Mouse (Mus musculus): ENCODE results near the gene Ubap1l. TPM values are rescaled to one million over a fixed set of nuclear protein-coding genes. Genes with fewer than 3 reads are reported as not detected.

The Ubap1l gene
- polyA plus RNA-seq, 1 experiment: 0.25 TPM

DNA sequence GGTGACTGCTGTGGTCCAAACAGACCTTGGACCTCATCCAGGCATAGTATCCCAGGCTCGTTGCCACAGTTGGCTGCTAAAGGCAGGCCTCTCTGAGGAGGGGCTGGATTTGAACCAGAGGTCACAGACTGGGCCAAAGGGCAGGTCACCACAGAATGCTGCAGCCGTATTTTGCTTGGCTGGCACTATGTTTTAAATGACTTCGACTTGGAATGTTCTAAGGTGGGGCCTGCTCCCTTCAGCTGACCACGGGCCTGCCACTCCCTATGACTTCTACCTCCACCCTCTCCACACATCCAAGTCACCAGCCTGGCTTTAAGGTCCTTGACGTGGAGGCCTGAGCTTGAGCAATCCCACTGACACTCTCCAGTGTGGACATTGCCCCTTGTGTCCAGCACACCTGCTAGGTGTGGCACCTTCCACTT lies 48.0 kb downstream of the Ubap1l start:
- Histone ChIP-seq H3K36me3 (ENCODE audit: control insufficient read depth, insufficient read depth, low read length) (no peaks in the 10 kb centered on the region), H3K4me3 (ENCODE audit: insufficient read depth, low read depth, low read length) (no peak overlapping the region), H3K4me1 (ENCODE audit: control insufficient read depth, insufficient read depth, low read length) (peaks cover 22% of the 10 kb centered on the region), H3K27me3 (replicated peaks; ENCODE audit: control insufficient read depth, insufficient read depth, low read length) (no peaks in the 10 kb centered on the region), H3K27ac (ENCODE audit: insufficient read depth, low read depth, low read length) (no peak overlapping the region)
- TF ChIP-seq CTCF (conservative IDR thresholded peaks at IDR 0.05; ENCODE audit: insufficient read depth, insufficient read length, low read depth, low read length): no peak
- no peak for TF ChIP-seq POLR2A (IDR thresholded peaks at IDR 0.05; ENCODE audit: low read depth, low read length)
- WGBS: 29% methylated on average over 5 of the region's 5 CpGs
- DNase-seq: peak; percentile 94

DNA sequence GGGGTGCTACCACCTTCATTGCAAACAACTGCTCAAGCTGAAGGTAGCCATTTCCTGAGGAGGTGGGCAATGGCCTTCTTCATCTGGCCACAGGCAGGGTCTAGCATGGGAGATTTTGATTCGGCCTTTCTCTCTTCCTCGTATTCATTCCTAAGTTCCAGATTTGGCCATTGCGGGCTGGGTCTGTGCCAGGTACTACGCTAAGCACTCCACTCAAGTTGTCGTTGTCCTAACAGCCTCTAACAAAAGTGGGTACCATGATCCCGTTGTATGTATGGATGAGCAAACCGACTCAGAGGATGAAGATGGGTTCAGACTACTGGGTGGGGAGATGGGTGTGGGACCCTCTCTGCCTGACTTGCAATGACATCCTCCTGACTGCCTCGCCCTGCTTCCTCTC lies 49.5 kb downstream of the Ubap1l start:
- TF ChIP-seq CTCF (conservative IDR thresholded peaks at IDR 0.05; ENCODE audit: insufficient read depth, insufficient read length, low read depth, low read length): no peak
- no peak for TF ChIP-seq POLR2A (IDR thresholded peaks at IDR 0.05; ENCODE audit: low read depth, low read length)
- Histone ChIP-seq H3K4me3 (ENCODE audit: insufficient read depth, low read depth, low read length) (no peak overlapping the region), H3K27ac (ENCODE audit: insufficient read depth, low read depth, low read length) (no peak overlapping the region), H3K4me1 (ENCODE audit: control insufficient read depth, insufficient read depth, low read length) (peaks cover 17% of the 10 kb centered on the region), H3K36me3 (ENCODE audit: control insufficient read depth, insufficient read depth, low read length) (no peaks in the 10 kb centered on the region), H3K27me3 (replicated peaks; ENCODE audit: control insufficient read depth, insufficient read depth, low read length) (no peaks in the 10 kb centered on the region)
- DNase-seq: no peak
- 94% methylated on average over 8 of the region's 8 CpGs for WGBS

DNA sequence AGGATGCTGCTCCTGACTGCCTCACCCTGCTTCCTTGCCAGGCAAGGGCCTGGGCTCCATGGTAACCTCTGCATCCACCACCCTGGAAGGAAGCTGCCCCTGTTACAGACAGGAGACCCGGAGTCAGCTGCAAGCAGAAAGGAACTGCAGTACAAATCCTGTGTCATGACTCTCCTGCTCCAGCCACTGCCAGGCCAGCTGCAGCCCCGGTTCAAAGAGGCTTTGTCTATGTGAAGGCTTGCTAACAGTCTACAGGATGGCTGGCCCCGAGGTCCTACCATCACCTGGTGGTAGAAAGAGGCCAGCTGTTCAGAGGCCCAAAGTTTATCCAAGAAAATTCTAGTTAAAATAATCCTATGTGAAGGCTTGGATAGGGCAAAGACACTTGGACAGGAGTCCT lies 50.5 kb downstream of the Ubap1l start:
- TF ChIP-seq POLR2A (IDR thresholded peaks at IDR 0.05; ENCODE audit: low read depth, low read length): no peak
- no peak for TF ChIP-seq CTCF (conservative IDR thresholded peaks at IDR 0.05; ENCODE audit: insufficient read depth, insufficient read length, low read depth, low read length)
- H3K36me3 ChIP-seq (ENCODE audit: control insufficient read depth, insufficient read depth, low read length): no peaks in the 10 kb centered on the region
- H3K27ac ChIP-seq (ENCODE audit: insufficient read depth, low read depth, low read length): no peak overlapping the region
- H3K4me3 ChIP-seq (ENCODE audit: insufficient read depth, low read depth, low read length): no peak overlapping the region
- WGBS: 71% methylated on average over 3 of the region's 3 CpGs
- peaks cover 17% of the 10 kb centered on the region for H3K4me1 ChIP-seq (ENCODE audit: control insufficient read depth, insufficient read depth, low read length)
- DNase-seq: no peak
- no peaks in the 10 kb centered on the region for H3K27me3 ChIP-seq (replicated peaks; ENCODE audit: control insufficient read depth, insufficient read depth, low read length)

DNA sequence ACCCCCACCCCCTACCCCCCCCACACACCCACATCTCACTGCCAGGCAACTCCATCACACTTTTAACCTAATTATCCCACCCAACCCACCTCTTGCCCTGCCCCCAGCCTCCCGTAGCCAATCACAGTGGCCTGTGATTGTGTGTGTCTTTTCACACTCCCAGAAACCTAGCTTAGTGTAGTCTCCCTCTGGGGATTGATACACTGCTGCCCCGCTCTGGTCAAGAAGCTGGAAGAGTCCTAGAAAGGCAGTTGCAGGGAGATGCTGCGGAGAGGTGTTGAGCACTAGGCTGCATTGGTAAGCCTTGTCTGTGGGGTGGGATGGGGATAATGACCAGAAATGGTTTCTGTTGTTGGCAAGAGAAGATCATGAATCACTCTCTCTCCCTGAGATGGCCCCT lies 56.9 kb downstream of the Ubap1l start:
- Histone ChIP-seq H3K4me1 (ENCODE audit: control insufficient read depth, insufficient read depth, low read length) (0 out of 2 replicates have a peak, but pooled peaks cover 3% of the 10 kb centered on the region), H3K27ac (ENCODE audit: insufficient read depth, low read depth, low read length) (no peak overlapping the region), H3K36me3 (ENCODE audit: control insufficient read depth, insufficient read depth, low read length) (no peaks in the 10 kb centered on the region), H3K4me3 (ENCODE audit: insufficient read depth, low read depth, low read length) (no peak overlapping the region), H3K27me3 (replicated peaks; ENCODE audit: control insufficient read depth, insufficient read depth, low read length) (no peaks in the 10 kb centered on the region)
- TF ChIP-seq CTCF (conservative IDR thresholded peaks at IDR 0.05; ENCODE audit: insufficient read depth, insufficient read length, low read depth, low read length) (0 out of 2 replicates have a peak, but pooled peaks have one; percentile 16), POLR2A (IDR thresholded peaks at IDR 0.05; ENCODE audit: low read depth, low read length) (no peak)
- 53% methylated on average over 3 of the region's 3 CpGs for WGBS
- DNase-seq: no peak

DNA sequence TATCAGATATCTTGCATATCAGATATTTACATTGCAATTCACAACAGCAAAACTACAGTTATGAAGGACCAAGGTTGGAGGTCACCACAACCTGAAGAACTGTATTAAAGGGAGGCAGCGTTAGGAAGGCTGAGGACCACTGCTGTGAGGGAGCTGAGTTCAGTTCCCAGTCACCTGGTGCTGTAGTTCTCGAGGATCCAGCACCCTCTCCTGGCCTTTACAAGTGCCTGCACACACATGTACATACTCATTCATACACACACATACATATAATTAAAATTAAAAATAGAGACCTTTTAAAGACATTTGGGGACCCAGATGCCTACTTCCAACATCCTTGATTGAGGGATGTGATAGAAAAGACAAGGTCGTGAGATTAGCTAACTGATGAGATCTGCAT lies 58.8 kb downstream of the Ubap1l start:
- Histone ChIP-seq H3K4me3 (ENCODE audit: insufficient read depth, low read depth, low read length) (no peak overlapping the region), H3K4me1 (ENCODE audit: control insufficient read depth, insufficient read depth, low read length) (peaks cover 10% of the 10 kb centered on the region; the same call in 1 of the 2 replicates), H3K36me3 (ENCODE audit: control insufficient read depth, insufficient read depth, low read length) (no peaks in the 10 kb centered on the region), H3K27ac (ENCODE audit: insufficient read depth, low read depth, low read length) (no peak overlapping the region), H3K27me3 (replicated peaks; ENCODE audit: control insufficient read depth, insufficient read depth, low read length) (no peaks in the 10 kb centered on the region)
- WGBS: 64% methylated on average over 3 of the region's 3 CpGs
- TF ChIP-seq POLR2A (IDR thresholded peaks at IDR 0.05; ENCODE audit: low read depth, low read length) (no peak), CTCF (conservative IDR thresholded peaks at IDR 0.05; ENCODE audit: insufficient read depth, insufficient read length, low read depth, low read length) (peak; percentile 47; the same call in 1 of the 2 replicates)
- no peak for DNase-seq

DNA sequence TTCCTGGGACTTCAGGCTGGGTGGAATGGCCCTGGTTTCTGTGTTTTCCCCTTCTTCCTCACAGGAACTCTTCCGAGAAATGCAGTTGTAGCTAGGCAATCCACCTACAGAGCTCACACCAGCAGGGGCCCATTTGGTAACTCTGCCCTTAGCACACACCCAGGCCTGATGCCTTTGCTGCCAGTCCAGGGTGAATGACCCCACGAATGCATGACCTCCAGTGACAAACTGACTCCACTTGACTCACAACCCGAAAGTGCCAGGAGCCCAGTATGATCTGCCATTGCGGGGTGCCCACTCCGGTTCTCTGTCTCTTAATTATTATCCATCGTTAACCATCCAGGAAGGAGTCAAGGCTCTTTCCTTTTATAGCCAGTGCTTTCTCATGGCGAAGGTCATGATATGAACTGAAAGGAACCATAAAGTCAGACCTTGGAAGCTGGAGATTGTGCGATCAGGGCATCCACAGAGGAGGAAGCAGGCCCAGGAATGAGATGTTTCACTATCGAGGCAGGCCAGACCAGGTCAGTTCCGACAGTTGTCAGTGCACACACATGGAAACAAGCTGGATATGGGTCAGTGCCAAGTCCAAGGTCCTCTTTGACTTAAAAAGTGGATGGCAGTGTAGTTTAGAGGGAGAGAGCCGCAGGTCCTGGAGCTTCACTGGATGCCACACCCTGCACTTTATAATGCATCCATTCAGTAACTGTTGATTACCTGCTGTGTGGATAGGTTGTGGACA lies 62.1 kb downstream of the Ubap1l start, which contains the start of gene Slc51b:
Gene Slc51b, minus strand, starts transcription at position 196 of the 742 bp plus-strand sequence.
- DNase-seq: peak; percentile 90
- peak within 1 kb of the TSS; percentile 77 for H3K27ac ChIP-seq (ENCODE audit: insufficient read depth, low read depth, low read length)

DNA sequence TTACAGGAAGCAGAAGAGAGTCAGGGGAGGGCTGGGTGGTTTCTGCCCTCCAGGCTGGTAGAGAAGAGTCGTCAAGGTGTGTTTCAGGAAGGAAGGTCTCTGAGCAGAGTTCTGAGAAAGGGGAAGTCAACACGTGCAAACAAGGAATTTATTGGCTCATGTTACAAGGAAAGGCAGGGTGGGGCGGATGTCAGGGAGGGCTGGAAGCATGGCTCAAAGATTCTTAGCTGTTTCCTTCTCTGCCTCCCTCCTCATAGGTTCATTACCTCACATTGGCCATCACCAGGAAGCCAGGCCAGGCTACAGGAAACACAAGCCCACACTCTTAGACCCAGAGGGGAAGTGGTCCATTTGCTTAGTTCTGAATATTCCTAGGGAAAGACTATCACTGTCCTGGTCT lies 63.6 kb downstream of the Ubap1l start:
- WGBS: 19% methylated on average over 3 of the region's 3 CpGs
- TF ChIP-seq POLR2A (IDR thresholded peaks at IDR 0.05; ENCODE audit: low read depth, low read length): no peak
- no peak for DNase-seq

More for the DNA sequence above, 62.1 kb downstream of the Ubap1l start, which contains the start of gene Slc51b:
- H3K4me1 ChIP-seq (ENCODE audit: control insufficient read depth, insufficient read depth, low read length): peaks cover 17% of the 10 kb centered on the region
- no peaks in the 10 kb centered on the region for H3K36me3 ChIP-seq (ENCODE audit: control insufficient read depth, insufficient read depth, low read length)
- TF ChIP-seq CTCF (conservative IDR thresholded peaks at IDR 0.05; ENCODE audit: insufficient read depth, insufficient read length, low read depth, low read length) (no peak), POLR2A (IDR thresholded peaks at IDR 0.05; ENCODE audit: low read depth, low read length) (no peak)
- 57% methylated on average over 11 of the region's 11 CpGs for WGBS
- H3K4me3 ChIP-seq (ENCODE audit: insufficient read depth, low read depth, low read length): peak within 1 kb of the TSS; percentile 49
- H3K27me3 ChIP-seq (replicated peaks; ENCODE audit: control insufficient read depth, insufficient read depth, low read length): no peaks in the 10 kb centered on the region

More for the DNA sequence above, 63.6 kb downstream of the Ubap1l start:
- H3K36me3 ChIP-seq (ENCODE audit: control insufficient read depth, insufficient read depth, low read length): no peaks in the 10 kb centered on the region
- H3K4me1 ChIP-seq (ENCODE audit: control insufficient read depth, insufficient read depth, low read length): peaks cover 20% of the 10 kb centered on the region
- H3K27ac ChIP-seq (ENCODE audit: insufficient read depth, low read depth, low read length): no peak overlapping the region
- no peaks in the 10 kb centered on the region for H3K27me3 ChIP-seq (replicated peaks; ENCODE audit: control insufficient read depth, insufficient read depth, low read length)
- H3K4me3 ChIP-seq (ENCODE audit: insufficient read depth, low read depth, low read length): no peak overlapping the region
